Mouse (Mus musculus): Measurements from ENCODE around the gene Plcg2. TPM values are rescaled to one million over a fixed set of nuclear protein-coding genes. Genes with fewer than 3 reads are reported as not detected.
A peak's percentile ranks its signal among the peaks of the same experiment; 100 is the strongest.

Plcg2 gene
- polyA plus RNA-seq, 1 experiment from 2014 or later = 0.50 TPM

DNA sequence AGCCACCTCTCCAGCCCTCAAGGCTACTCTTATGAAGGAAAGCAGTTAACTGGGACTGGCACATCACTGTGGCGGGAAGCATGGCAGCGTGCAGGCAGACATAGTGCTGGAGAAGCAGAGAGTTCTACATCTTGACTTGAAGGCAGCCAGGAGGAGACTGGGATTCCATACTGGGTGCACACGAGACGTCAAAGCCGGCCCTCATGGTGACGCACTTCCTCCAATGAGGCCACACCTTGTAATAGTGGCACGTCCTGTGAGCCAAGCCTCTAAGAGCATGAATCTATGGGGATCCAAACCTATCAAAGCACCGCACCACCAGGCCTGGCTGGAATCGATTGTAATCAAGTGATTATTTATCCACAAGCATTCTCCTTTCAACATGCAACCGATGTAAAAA lies 30.6 kb upstream of the Plcg2 start:
- H3K4me1 ChIP-seq (ENCODE audit: control insufficient read depth, insufficient read depth, low read length) = peaks cover 11% of the 10 kb centered on the region
- H3K27ac ChIP-seq (ENCODE audit: low read depth, low read length) = no peak overlapping the region
- no peaks in the 10 kb centered on the region for H3K27me3 ChIP-seq (ENCODE audit: control insufficient read depth, insufficient read depth, low read length)
- no peak overlapping the region for H3K9ac ChIP-seq (replicated peaks; ENCODE audit: low read depth, low read length)
- no peak overlapping the region for H3K4me3 ChIP-seq (ENCODE audit: low read depth, low read length)
- no peaks in the 10 kb centered on the region for H3K36me3 ChIP-seq (ENCODE audit: control insufficient read depth, insufficient read depth, low read length)
- no peak for ATAC-seq (ENCODE audit: low read depth)
- H3K9me3 ChIP-seq (ENCODE audit: control insufficient read depth, low read length) = no peaks in the 10 kb centered on the region
- WGBS = 87% methylated on average over 10 of the region's 10 CpGs
- no peak overlapping the region for H3K4me2 ChIP-seq (ENCODE audit: low read depth, low read length)

DNA sequence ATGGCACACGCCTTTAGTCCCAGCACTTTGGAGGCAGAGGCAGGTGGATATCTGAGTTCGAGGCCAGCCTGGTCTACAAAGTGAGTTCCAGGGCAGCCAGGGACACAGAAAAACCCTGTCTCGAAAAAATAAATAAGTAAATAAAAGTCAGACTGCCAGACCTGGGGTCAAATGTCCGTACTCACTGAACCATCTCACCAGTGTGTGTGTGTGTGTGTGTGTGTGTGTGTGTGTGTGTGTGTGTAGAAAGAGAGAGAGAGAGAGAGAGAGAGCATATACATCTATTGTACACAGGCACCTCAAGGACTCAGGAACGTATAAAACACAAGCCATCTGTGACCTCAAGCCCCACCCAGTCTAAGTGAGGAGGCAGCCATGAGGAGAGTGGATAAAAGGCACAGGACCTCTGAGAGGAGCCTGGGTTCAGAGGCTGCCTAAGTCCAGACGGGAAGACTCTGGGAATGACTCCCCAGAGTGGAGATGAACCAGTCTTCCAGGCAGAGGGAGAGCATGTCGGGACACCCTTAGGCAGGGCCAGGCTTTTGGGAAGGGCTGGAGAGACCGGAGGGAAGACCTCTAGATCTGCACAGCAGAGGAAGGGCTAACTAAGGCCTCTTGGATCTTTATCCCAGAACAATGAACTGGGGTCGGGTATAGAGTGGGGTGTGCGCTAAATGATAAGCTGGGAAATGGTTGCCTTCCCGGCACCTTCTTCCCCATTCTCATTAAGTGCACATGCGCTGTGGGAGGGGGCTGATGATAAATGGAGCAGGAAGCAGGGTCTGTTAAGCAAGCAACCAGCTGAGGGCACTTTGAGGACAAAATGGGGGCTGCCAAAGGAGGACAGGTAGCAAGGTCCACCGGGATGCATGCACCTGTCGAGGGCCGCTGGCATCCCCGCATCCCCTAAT lies 28.4 kb upstream of the Plcg2 start:
- WGBS = 26% methylated on average over 16 of the region's 16 CpGs
- ATAC-seq (ENCODE audit: low read depth) = peak; percentile 52
- peak overlapping the region; percentile 91 for H3K27ac ChIP-seq (ENCODE audit: low read depth, low read length)

DNA sequence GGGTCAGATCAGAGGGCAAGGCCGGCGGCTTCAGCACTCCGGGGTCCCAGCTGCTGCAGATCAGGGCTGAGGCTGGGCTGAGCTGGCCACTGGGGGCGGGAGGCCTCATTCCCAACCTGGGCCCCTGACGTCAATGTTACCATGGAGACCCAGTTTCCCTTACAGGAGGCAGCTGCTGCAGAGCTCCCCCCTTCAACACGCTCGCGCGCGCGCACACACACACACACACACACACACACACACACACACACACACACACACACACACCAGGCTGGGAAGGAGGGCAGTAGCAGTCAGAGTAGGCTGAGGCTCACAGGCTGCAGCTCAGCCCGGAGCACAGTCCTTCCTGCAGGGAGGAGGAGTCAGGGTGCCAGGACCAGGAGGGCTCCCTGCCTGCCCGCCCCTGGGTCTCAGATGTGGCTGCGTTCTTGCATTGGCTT lies 27.7 kb upstream of the Plcg2 start:
- H3K4me1 ChIP-seq (ENCODE audit: control insufficient read depth, insufficient read depth, low read length) = peaks cover 11% of the 10 kb centered on the region
- peak; percentile 92 for ATAC-seq (ENCODE audit: low read depth)
- peak overlapping the region; percentile 51 for H3K9ac ChIP-seq (replicated peaks; ENCODE audit: low read depth, low read length)
- 4% methylated on average over 8 of the region's 14 CpGs for WGBS
- H3K9me3 ChIP-seq (ENCODE audit: control insufficient read depth, low read length) = no peaks in the 10 kb centered on the region
- peak overlapping the region; percentile 42 for H3K4me2 ChIP-seq (ENCODE audit: low read depth, low read length)
- peak overlapping the region; percentile 10; the same call in 1 of the 2 replicates for H3K4me3 ChIP-seq (ENCODE audit: low read depth, low read length)
- H3K36me3 ChIP-seq (ENCODE audit: control insufficient read depth, insufficient read depth, low read length) = no peaks in the 10 kb centered on the region
- H3K27ac ChIP-seq (ENCODE audit: low read depth, low read length) = peak overlapping the region; percentile 91
- H3K27me3 ChIP-seq (ENCODE audit: control insufficient read depth, insufficient read depth, low read length) = no peaks in the 10 kb centered on the region

More for the DNA sequence above, 28.4 kb upstream of the Plcg2 start:
- Histone ChIP-seq H3K9ac (replicated peaks; ENCODE audit: low read depth, low read length) (peak overlapping the region; percentile 28; the same call in 1 of the 2 replicates), H3K9me3 (ENCODE audit: control insufficient read depth, low read length) (no peaks in the 10 kb centered on the region), H3K27me3 (ENCODE audit: control insufficient read depth, insufficient read depth, low read length) (no peaks in the 10 kb centered on the region), H3K36me3 (ENCODE audit: control insufficient read depth, insufficient read depth, low read length) (no peaks in the 10 kb centered on the region), H3K4me3 (ENCODE audit: low read depth, low read length) (peak overlapping the region; percentile 10; the same call in 1 of the 2 replicates), H3K4me2 (ENCODE audit: low read depth, low read length) (peak overlapping the region; percentile 42), H3K4me1 (ENCODE audit: control insufficient read depth, insufficient read depth, low read length) (peaks cover 11% of the 10 kb centered on the region)

DNA sequence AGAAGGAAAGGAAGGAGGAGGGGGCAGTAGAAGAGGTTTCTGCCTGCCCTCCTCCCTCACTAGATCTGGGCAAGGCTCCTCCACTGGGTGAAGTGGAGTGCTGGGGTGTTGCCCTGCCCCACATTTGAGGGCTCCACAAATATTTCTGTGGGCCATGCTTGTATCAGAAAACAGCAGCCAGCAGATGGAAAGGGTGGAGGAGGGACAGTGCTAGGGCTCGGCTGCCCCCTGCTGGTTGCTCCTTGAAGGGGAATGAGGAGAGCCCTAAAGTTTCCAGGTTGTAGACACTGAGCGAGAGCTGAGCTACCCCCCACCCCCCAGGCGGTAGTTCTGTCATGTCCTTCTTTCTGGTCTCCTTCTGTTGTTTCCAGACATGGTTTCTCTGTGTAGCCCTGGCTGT lies 26.9 kb upstream of the Plcg2 start:
- H3K4me2 ChIP-seq (ENCODE audit: low read depth, low read length) = no peak overlapping the region
- H3K27me3 ChIP-seq (ENCODE audit: control insufficient read depth, insufficient read depth, low read length) = no peaks in the 10 kb centered on the region
- H3K9ac ChIP-seq (replicated peaks; ENCODE audit: low read depth, low read length) = no peak overlapping the region
- peak; percentile 7; the same call in 1 of the 2 replicates for ATAC-seq (ENCODE audit: low read depth)
- no peaks in the 10 kb centered on the region for H3K36me3 ChIP-seq (ENCODE audit: control insufficient read depth, insufficient read depth, low read length)
- H3K9me3 ChIP-seq (ENCODE audit: control insufficient read depth, low read length) = no peaks in the 10 kb centered on the region
- H3K4me3 ChIP-seq (ENCODE audit: low read depth, low read length) = no peak overlapping the region
- H3K4me1 ChIP-seq (ENCODE audit: control insufficient read depth, insufficient read depth, low read length) = peaks cover 11% of the 10 kb centered on the region
- no peak overlapping the region for H3K27ac ChIP-seq (ENCODE audit: low read depth, low read length)
- 17% methylated on average over 3 of the region's 3 CpGs for WGBS

DNA sequence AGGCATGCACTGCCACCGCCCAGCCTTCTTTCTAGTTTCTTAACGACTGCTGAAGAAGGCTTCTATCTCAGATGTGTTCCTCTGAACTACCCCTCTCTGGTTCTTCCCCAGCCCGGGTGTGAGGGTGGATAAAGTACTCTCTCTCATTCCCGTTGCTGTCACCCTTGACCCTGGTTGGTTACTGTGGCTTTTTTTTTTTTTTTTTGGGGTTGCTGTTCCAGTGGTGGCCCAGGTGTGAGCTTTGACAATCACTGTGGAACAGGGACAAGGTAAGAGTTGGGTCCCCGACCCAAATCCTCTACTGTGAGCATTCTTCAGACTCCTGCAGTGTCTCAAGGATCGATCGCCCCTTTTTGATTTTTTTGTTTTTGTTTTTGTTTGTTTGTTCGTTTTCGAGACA lies 26.4 kb upstream of the Plcg2 start:
- H3K9ac ChIP-seq (replicated peaks; ENCODE audit: low read depth, low read length) = no peak overlapping the region
- no peak overlapping the region for H3K27ac ChIP-seq (ENCODE audit: low read depth, low read length)
- WGBS = 78% methylated on average over 9 of the region's 9 CpGs
- H3K9me3 ChIP-seq (ENCODE audit: control insufficient read depth, low read length) = no peaks in the 10 kb centered on the region
- H3K4me2 ChIP-seq (ENCODE audit: low read depth, low read length) = no peak overlapping the region
- no peaks in the 10 kb centered on the region for H3K27me3 ChIP-seq (ENCODE audit: control insufficient read depth, insufficient read depth, low read length)
- peaks cover 11% of the 10 kb centered on the region for H3K4me1 ChIP-seq (ENCODE audit: control insufficient read depth, insufficient read depth, low read length)
- no peak for ATAC-seq (ENCODE audit: low read depth)
- no peak overlapping the region for H3K4me3 ChIP-seq (ENCODE audit: low read depth, low read length)
- no peaks in the 10 kb centered on the region for H3K36me3 ChIP-seq (ENCODE audit: control insufficient read depth, insufficient read depth, low read length)

DNA sequence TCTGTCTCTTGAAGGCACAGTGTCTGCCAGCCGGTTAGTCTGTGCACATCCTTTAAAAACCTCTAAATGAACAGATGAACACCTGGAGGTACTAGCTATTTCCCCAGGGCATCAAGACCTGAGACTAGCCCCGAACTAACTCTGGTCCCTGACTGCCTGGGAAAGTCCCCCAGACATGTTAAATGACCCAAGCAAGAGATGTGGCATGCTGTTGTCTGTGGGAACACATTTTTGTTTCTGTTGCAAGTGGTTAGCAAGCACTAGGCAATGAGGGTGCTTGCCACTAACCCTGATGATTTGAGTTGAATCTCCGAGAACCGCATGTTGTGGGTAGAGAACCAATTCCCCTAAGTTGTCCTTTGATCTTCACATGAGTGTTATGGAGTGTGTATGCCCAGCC lies 25.8 kb upstream of the Plcg2 start:
- no peak for ATAC-seq (ENCODE audit: low read depth)
- Histone ChIP-seq H3K4me2 (ENCODE audit: low read depth, low read length) (no peak overlapping the region), H3K27ac (ENCODE audit: low read depth, low read length) (no peak overlapping the region), H3K36me3 (ENCODE audit: control insufficient read depth, insufficient read depth, low read length) (no peaks in the 10 kb centered on the region), H3K4me3 (ENCODE audit: low read depth, low read length) (no peak overlapping the region), H3K9me3 (ENCODE audit: control insufficient read depth, low read length) (no peaks in the 10 kb centered on the region), H3K27me3 (ENCODE audit: control insufficient read depth, insufficient read depth, low read length) (no peaks in the 10 kb centered on the region), H3K4me1 (ENCODE audit: control insufficient read depth, insufficient read depth, low read length) (peaks cover 11% of the 10 kb centered on the region), H3K9ac (replicated peaks; ENCODE audit: low read depth, low read length) (no peak overlapping the region)
- WGBS = 87% methylated on average over 4 of the region's 4 CpGs

DNA sequence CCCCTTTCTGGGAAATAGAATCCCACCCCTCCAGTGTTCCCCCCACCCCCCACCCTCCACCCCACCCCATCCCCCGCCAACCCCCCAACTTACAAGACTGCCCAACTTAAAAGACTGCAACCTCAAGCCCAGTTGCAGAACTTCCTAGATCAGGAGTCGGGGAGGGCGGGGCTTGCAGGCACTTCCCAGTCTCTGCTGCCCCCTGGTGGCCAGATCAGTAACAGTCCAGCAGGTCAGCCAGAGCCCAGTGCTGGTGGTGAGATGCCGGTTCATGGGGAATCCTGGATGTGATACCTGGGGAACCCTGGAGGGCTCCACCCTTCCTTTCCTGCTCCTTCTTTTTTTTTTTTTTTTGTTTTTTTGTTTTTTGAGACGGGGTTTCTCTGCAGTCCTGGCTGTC lies 23.1 kb upstream of the Plcg2 start:
- no peak overlapping the region for H3K9ac ChIP-seq (replicated peaks; ENCODE audit: low read depth, low read length)
- H3K27me3 ChIP-seq (ENCODE audit: control insufficient read depth, insufficient read depth, low read length) = no peaks in the 10 kb centered on the region
- 1% methylated on average over 5 of the region's 5 CpGs for WGBS
- no peaks in the 10 kb centered on the region for H3K36me3 ChIP-seq (ENCODE audit: control insufficient read depth, insufficient read depth, low read length)
- H3K9me3 ChIP-seq (ENCODE audit: control insufficient read depth, low read length) = no peaks in the 10 kb centered on the region
- no peak overlapping the region for H3K4me3 ChIP-seq (ENCODE audit: low read depth, low read length)
- no peak overlapping the region for H3K27ac ChIP-seq (ENCODE audit: low read depth, low read length)
- H3K4me2 ChIP-seq (ENCODE audit: low read depth, low read length) = no peak overlapping the region
- peak; percentile 28; the same call in 1 of the 2 replicates for ATAC-seq (ENCODE audit: low read depth)
- H3K4me1 ChIP-seq (ENCODE audit: control insufficient read depth, insufficient read depth, low read length) = peaks cover 8% of the 10 kb centered on the region

DNA sequence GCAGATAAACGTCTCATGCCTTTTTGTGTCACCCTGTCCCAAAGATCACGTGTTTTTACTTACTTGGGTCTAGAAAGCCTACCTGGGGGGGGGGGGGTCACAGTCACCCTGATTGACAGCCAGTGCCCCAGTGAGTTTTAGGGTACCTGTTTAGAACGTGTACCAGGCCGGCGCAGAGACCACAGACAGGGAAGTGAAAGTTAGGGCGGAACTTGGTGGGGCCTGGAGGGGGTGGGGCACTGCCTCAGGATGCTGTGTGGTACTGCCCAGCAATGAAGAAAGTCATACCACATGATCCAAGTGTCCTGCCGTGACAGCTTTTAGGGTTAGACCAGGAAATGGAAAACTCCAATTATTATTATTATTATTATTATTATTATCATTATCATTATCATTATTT lies 22.3 kb upstream of the Plcg2 start:
- 80% methylated on average over 7 of the region's 7 CpGs for WGBS
- Histone ChIP-seq H3K9ac (replicated peaks; ENCODE audit: low read depth, low read length) (no peak overlapping the region), H3K4me1 (ENCODE audit: control insufficient read depth, insufficient read depth, low read length) (peaks cover under 1% of the 10 kb centered on the region; the same call in 1 of the 2 replicates), H3K27ac (ENCODE audit: low read depth, low read length) (no peak overlapping the region), H3K4me3 (ENCODE audit: low read depth, low read length) (no peak overlapping the region), H3K27me3 (ENCODE audit: control insufficient read depth, insufficient read depth, low read length) (no peaks in the 10 kb centered on the region), H3K9me3 (ENCODE audit: control insufficient read depth, low read length) (no peaks in the 10 kb centered on the region), H3K4me2 (ENCODE audit: low read depth, low read length) (no peak overlapping the region), H3K36me3 (ENCODE audit: control insufficient read depth, insufficient read depth, low read length) (no peaks in the 10 kb centered on the region)
- no peak for ATAC-seq (ENCODE audit: low read depth)

DNA sequence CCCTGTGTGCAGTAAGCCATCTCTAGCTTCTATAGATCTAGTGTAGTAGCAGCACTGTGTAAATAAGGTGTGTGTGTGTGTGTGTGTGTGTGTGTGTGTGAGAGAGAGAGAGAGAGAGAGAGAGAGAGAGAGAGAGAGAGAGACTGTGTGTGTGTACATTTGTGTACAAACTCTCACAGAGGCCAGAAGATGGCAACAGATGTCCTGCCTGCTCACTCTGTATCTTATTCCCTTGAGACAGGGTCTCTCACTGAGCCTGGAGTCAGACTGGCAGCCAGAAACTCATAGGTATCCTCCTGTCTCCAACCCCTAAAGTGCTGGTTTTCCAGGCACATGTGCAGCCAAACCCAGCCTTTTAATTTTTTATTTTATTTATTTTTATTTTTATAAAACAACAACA lies 20.0 kb upstream of the Plcg2 start:
- Histone ChIP-seq H3K9ac (replicated peaks; ENCODE audit: low read depth, low read length) (no peak overlapping the region), H3K36me3 (ENCODE audit: control insufficient read depth, insufficient read depth, low read length) (no peaks in the 10 kb centered on the region), H3K27me3 (ENCODE audit: control insufficient read depth, insufficient read depth, low read length) (no peaks in the 10 kb centered on the region), H3K9me3 (ENCODE audit: control insufficient read depth, low read length) (no peaks in the 10 kb centered on the region), H3K27ac (ENCODE audit: low read depth, low read length) (no peak overlapping the region), H3K4me1 (ENCODE audit: control insufficient read depth, insufficient read depth, low read length) (no peaks in the 10 kb centered on the region), H3K4me2 (ENCODE audit: low read depth, low read length) (no peak overlapping the region), H3K4me3 (ENCODE audit: low read depth, low read length) (no peak overlapping the region)
- ATAC-seq (ENCODE audit: low read depth) = no peak
